Mouse (Mus musculus) embryonic facial prominence, embryonic 11.5 days (tissue): ENCODE results near the gene Tesk1. TPM values are rescaled to one million over a fixed set of nuclear protein-coding genes. Genes with fewer than 3 reads are reported as not detected.

ENCODE experiments used
- ATAC-seq: fragments of 200-750 bp; cut with Nextera tagmentation; replicated peaks from 2 replicates; pipeline ENCODE4 v1.8.0; 2017; ENCODE audit warnings: low read depth; ENCODE audit not compliant: insufficient number of reproducible peaks, low FRiP score, low TSS enrichment
- DNase-seq: peaks from one replicate; pipeline ENCODE4 v3.0.0-alpha.2; 2015; ENCODE audit warnings: low spot score
- H3K27ac ChIP-seq: fragments of 300-500 bp; sonication (generic); replicated peaks from 2 replicates; pipeline ENCODE4 v1.5.1; 2014; ENCODE audit warnings: mild to moderate bottlenecking, low read depth, low read length, control low read depth
- H3K27me3 ChIP-seq: fragments of 300-500 bp; sonication (generic); 2 replicates; pipeline ENCODE4 v1.6.1; 2014; ENCODE audit warnings: mild to moderate bottlenecking, low read length, moderate library complexity, mixed read lengths; ENCODE audit not compliant: control insufficient read depth, insufficient read depth
- H3K36me3 ChIP-seq: fragments of 300-500 bp; sonication (generic); replicated peaks from 2 replicates; pipeline ENCODE4 v1.6.1; 2014; ENCODE audit warnings: low read depth, mild to moderate bottlenecking, low read length, moderate library complexity, mixed read lengths; ENCODE audit not compliant: control insufficient read depth, insufficient read depth
- H3K4me1 ChIP-seq: fragments of 300-500 bp; sonication (generic); 2 replicates; pipeline ENCODE4 v1.6.1; 2014; ENCODE audit warnings: low read length, mixed read lengths; ENCODE audit not compliant: control insufficient read depth, insufficient read depth
- H3K4me2 ChIP-seq: fragments of 300-500 bp; sonication (generic); 2 replicates; pipeline ENCODE4 v1.6.1; 2014; ENCODE audit warnings: low read depth, mild to moderate bottlenecking, control low read depth, low read length, moderate library complexity
- H3K4me3 ChIP-seq: fragments of 300-500 bp; sonication (generic); 2 replicates; pipeline ENCODE4 v1.5.1; 2014; ENCODE audit warnings: low read depth, low read length, control low read depth
- H3K9ac ChIP-seq: fragments of 300-500 bp; sonication (generic); replicated peaks from 2 replicates; pipeline ENCODE4 v1.6.1; 2014; ENCODE audit warnings: mild to moderate bottlenecking, control low read depth, low read length
- H3K9me3 ChIP-seq: fragments of 300-500 bp; sonication (generic); replicated peaks from 2 replicates; pipeline ENCODE4 v1.6.1; 2016; ENCODE audit warnings: mild to moderate bottlenecking, low read length, inconsistent platforms, mixed read lengths; ENCODE audit not compliant: control insufficient read depth
- WGBS: fragments of 180-500 bp; shearing (Covaris S2); extraction: QIAGEN DNeasy Blood & Tissue Kit; methylation state at CpG from one replicate; pipeline ENCODE4 v1.1.7; 2014; 5-methylcytosine and 5-hydroxymethylcytosine counted together
- polyA plus RNA-seq: library from polyadenylated mRNA; unstranded; fragments of >200 nt; fragmentation: Nextera tagmentation; extraction: Ambion mirVana; gene quantifications from 2 replicates; pipeline ENCODE4 v1.2.1, GENCODE M21; 2014

Gene Tesk1
- 8.2 TPM in 2 replicates for polyA plus RNA-seq

- ATAC-seq (no peak), DNase-seq (no peak)
- Histone ChIP-seq H3K9ac (peak within 1 kb of the TSS; percentile 96), H3K27ac (peak within 1 kb of the TSS; percentile 81), H3K9me3 (no peaks in the 10 kb centered on the region), H3K4me2 (peak within 1 kb of the TSS; percentile 92), H3K4me1 (peaks cover 4% of the 10 kb centered on the region; the same call in 1 of the 2 replicates), H3K4me3 (peak within 1 kb of the TSS; percentile 98), H3K36me3 (peaks cover 6% of the 10 kb centered on the region), H3K27me3 (no peaks in the 10 kb centered on the region)
- WGBS: 31% methylated on average over 4 of the region's 4 CpGs
Measured at GRCm38 (mm10) chr4:43441639-43442038, at the start of gene Tesk1. Gene Tesk1 (plus strand): TSS chr4:43441939.

- ATAC-seq (no peak), DNase-seq (peak; percentile 38)
- Histone ChIP-seq H3K9me3 (no peaks in the 10 kb centered on the region), H3K4me2 (no peak overlapping the region), H3K27ac (no peak overlapping the region), H3K4me1 (peaks cover 5% of the 10 kb centered on the region; the same call in 1 of the 2 replicates), H3K4me3 (no peak overlapping the region), H3K9ac (peak overlapping the region; percentile 10; the same call in 1 of the 2 replicates), H3K36me3 (no peaks in the 10 kb centered on the region), H3K27me3 (no peaks in the 10 kb centered on the region)
- 40% methylated on average over 15 of the region's 15 CpGs for WGBS
Measured at GRCm38 (mm10) chr4:43394345-43394891, 47.3 kb upstream of the Tesk1 start.

- Histone ChIP-seq H3K27ac (no peak overlapping the region), H3K4me2 (no peak overlapping the region), H3K9ac (no peak overlapping the region), H3K36me3 (no peaks in the 10 kb centered on the region), H3K4me3 (no peak overlapping the region), H3K27me3 (no peaks in the 10 kb centered on the region), H3K9me3 (no peaks in the 10 kb centered on the region), H3K4me1 (peaks cover 5% of the 10 kb centered on the region; the same call in 1 of the 2 replicates)
- ATAC-seq (no peak), DNase-seq (no peak)
- 89% methylated on average over 5 of the region's 5 CpGs for WGBS
Measured at GRCm38 (mm10) chr4:43395147-43395546, 46.6 kb upstream of the Tesk1 start.

- no peak overlapping the region for H3K9ac ChIP-seq
- DNase-seq (no peak), ATAC-seq (no peak)
- WGBS: 75% methylated on average over 9 of the region's 9 CpGs
- no peaks in the 10 kb centered on the region for H3K27me3 ChIP-seq
- H3K4me3 ChIP-seq: no peak overlapping the region
- no peaks in the 10 kb centered on the region for H3K36me3 ChIP-seq
- H3K27ac ChIP-seq: no peak overlapping the region
- H3K4me1 ChIP-seq: peaks cover 5% of the 10 kb centered on the region; the same call in 1 of the 2 replicates
- no peaks in the 10 kb centered on the region for H3K9me3 ChIP-seq
- H3K4me2 ChIP-seq: no peak overlapping the region
Measured at GRCm38 (mm10) chr4:43395836-43396235, 45.9 kb upstream of the Tesk1 start.

- no peaks in the 10 kb centered on the region for H3K36me3 ChIP-seq
- H3K9me3 ChIP-seq: no peaks in the 10 kb centered on the region
- peaks cover 11% of the 10 kb centered on the region; the same call in 1 of the 2 replicates for H3K4me1 ChIP-seq
- no peak overlapping the region for H3K4me3 ChIP-seq
- no peak overlapping the region for H3K4me2 ChIP-seq
- no peak overlapping the region for H3K9ac ChIP-seq
- WGBS: 85% methylated on average over 5 of the region's 5 CpGs
- no peaks in the 10 kb centered on the region for H3K27me3 ChIP-seq
- no peak overlapping the region for H3K27ac ChIP-seq
- no peak for DNase-seq
- no peak for ATAC-seq
Measured at GRCm38 (mm10) chr4:43396381-43396780, 45.4 kb upstream of the Tesk1 start.

- Histone ChIP-seq H3K36me3 (no peaks in the 10 kb centered on the region), H3K4me2 (no peak overlapping the region), H3K4me1 (peaks cover 11% of the 10 kb centered on the region; the same call in 1 of the 2 replicates), H3K27me3 (no peaks in the 10 kb centered on the region), H3K4me3 (no peak overlapping the region), H3K9ac (no peak overlapping the region), H3K27ac (no peak overlapping the region), H3K9me3 (no peaks in the 10 kb centered on the region)
- ATAC-seq: no peak
- 26% methylated on average over 4 of the region's 4 CpGs for whole genome bisulfite sequencing
- no peak for DNase-seq
Measured at GRCm38 (mm10) chr4:43398014-43398413, 43.7 kb upstream of the Tesk1 start.

- H3K9ac ChIP-seq: no peak overlapping the region; the same call in 1 of the 2 replicates
- 0 out of 2 replicates have a peak overlapping the region, but pooled peaks have one; percentile 35 for H3K27ac ChIP-seq
- H3K4me1 ChIP-seq: peaks cover 11% of the 10 kb centered on the region; the same call in 1 of the 2 replicates
- no peaks in the 10 kb centered on the region for H3K27me3 ChIP-seq
- ATAC-seq: no peak; the same call in 1 of the 2 replicates
- 45% methylated on average over 17 of the region's 17 CpGs for WGBS
- H3K9me3 ChIP-seq: no peaks in the 10 kb centered on the region
- H3K4me2 ChIP-seq: no peak overlapping the region
- H3K36me3 ChIP-seq: no peaks in the 10 kb centered on the region
- no peak overlapping the region for H3K4me3 ChIP-seq
- peak; percentile 17 for DNase-seq
Measured at GRCm38 (mm10) chr4:43398829-43399331, 42.9 kb upstream of the Tesk1 start.

GRCm38 (mm10) chr4:43399391-43400131 is 42.2 kb upstream of the Tesk1 start:
- peaks cover 11% of the 10 kb centered on the region; the same call in 1 of the 2 replicates for H3K4me1 ChIP-seq
- H3K4me3 ChIP-seq: no peak overlapping the region
- no peaks in the 10 kb centered on the region for H3K27me3 ChIP-seq
- no peak overlapping the region for H3K9ac ChIP-seq
- WGBS: 75% methylated on average over 31 of the region's 31 CpGs
- no peak for DNase-seq
- H3K27ac ChIP-seq: no peak overlapping the region
- H3K9me3 ChIP-seq: no peaks in the 10 kb centered on the region
- H3K4me2 ChIP-seq: no peak overlapping the region
- no peak for ATAC-seq
- H3K36me3 ChIP-seq: no peaks in the 10 kb centered on the region
